Mouse (Mus musculus) erythroblast, adult 5-6 weeks (primary cell): ENCODE results near the gene Rpgrip1l. TPM values are rescaled to one million over a fixed set of nuclear protein-coding genes. Genes with fewer than 3 reads are reported as not detected.

ENCODE experiments used
- ATAC-seq: replicated peaks from 2 replicates; pipeline ENCODE4 v1.8.0; 2016; ENCODE audit warnings: moderate number of reproducible peaks, mild to moderate bottlenecking, moderate TSS enrichment, inconsistent platforms; ENCODE audit not compliant: poor library complexity, low FRiP score, severe bottlenecking
- total RNA-seq, 2 experiments: library from RNA; stranded (forward) in 1 of 2; stranded (reverse) in 1 of 2; fragments of 150-400 nt in 1 of 2; fragments of 200-764, 138-1000 nt in 1 of 2; gene quantifications; 2 replicates each; pipeline versions ENCODE4 v1.2.3 to v1.2.4; 2015 to 2017; ENCODE audit warnings: low replicate concordance in 2 of 2

Gene Rpgrip1l
- total RNA-seq, 2 experiments from 2014 or later, result 2.9 to 6.6 TPM

- no peak for ATAC-seq
Observed at GRCm38 (mm10) chr8:91218271-91218670, 94.8 kb downstream of the Rpgrip1l start.

- ATAC-seq, result no peak
Observed at GRCm38 (mm10) chr8:91217062-91217905, 95.8 kb downstream of the Rpgrip1l start.

GRCm38 (mm10) chr8:91214287-91214686 lies 98.8 kb downstream of the Rpgrip1l start:
- ATAC-seq, result no peak

DNA sequence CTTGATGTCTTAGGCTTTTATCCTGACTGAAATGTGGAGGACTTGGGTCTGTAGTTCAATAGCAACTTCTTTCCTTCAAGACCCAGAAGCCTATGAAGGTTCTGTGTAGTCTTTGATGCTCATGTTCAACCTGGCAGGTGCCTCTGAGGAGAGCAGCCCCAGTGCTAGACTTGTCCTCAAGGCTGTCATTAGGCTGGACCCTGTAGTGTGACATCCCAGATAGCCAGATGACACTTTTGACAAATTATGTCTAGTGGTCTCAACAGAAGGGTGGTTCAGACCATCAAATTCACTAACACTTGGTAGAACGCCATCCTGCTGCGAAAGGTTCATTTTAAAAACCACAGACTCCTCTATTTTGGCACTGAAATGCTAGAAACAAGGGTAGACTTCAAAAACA lies 100.1 kb downstream of the Rpgrip1l start:
- no peak for ATAC-seq

DNA sequence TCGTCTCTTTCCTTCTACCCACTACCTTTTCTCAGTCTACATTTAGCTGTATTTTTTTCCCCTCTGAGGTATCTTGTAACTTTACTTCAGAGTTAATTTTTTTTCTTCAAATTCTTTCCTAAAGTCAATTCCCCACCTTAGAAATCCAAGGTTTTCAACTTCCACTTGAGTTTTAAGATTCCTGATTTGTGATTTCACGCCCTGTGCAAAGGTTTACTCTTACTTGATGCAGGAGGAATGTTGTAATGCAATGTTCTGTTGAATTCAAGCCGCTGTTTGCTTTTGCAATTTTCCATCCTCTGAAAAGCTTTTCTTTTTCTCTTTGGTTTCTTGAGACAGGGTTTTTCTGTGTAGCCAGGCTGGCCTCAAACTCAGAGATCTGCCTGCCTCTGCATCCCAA lies 103.4 kb downstream of the Rpgrip1l start:
- ATAC-seq, result no peak

GRCm38 (mm10) chr8:91207676-91208075 lies 105.4 kb downstream of the Rpgrip1l start:
- ATAC-seq, result no peak

DNA sequence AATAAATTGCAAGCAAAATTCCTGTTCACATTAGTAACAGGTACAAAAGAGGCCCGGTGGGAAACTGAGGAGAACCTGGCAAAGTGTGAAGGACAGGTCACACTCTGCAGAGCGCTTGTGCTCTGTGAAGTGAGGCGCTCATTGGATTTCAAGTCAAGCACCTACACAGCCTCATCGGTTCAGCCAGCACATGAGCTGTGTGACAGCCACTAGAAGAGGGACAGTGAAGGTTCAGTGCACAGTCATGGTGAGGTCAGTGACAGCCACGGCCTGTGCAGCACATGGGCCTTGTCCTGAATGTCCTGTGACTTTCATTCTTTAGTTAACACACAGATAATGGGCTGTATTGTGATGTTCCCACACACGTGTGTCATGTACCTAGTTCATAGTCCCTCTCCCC lies 107.2 kb downstream of the Rpgrip1l start:
- no peak for ATAC-seq

- no peak for ATAC-seq
Observed at GRCm38 (mm10) chr8:91201184-91201583, 111.9 kb downstream of the Rpgrip1l start.

GRCm38 (mm10) chr8:91199876-91200275 lies 113.2 kb downstream of the Rpgrip1l start, which contains the start of gene Aktip:
Gene Aktip (minus strand): TSS chr8:91199976.
- no peak for ATAC-seq

DNA sequence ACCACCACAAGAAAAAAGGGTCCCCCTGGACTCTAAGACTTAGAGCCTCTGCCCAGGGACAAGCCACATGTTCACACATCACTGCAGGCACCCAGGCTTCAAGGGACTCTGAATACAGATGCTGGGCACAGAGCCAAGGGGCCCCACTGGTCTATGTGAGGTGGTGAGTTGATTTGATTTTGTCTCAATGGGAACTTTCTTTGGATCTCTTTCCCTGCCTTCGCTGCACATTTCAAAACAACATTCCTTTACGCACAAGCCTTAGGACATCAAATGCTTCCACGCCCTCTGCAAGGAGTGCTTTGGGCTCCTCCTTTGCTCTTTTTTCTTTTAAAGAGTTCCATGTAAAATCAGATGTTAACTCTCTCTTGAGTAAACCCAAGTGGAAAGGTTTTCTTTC lies 115.0 kb downstream of the Rpgrip1l start:
- ATAC-seq, result no peak

DNA sequence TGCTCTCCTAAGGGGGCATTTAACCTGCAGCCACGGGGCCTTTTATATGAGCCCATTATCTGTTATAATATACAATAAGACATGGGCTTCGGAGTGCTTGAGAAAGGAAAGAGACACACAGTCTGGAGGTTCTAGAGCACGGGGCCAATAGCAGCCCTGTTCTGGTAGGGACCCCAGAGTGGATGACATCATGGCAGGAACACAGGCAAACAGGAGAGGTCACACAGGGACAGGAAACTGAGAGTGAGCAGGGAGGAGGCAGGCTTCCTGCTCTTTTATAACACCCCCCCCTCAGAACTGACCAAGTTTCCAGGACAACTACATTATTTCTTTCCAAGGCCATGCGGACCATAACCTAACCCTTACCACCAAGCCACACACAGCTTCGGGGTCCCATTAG lies 115.8 kb downstream of the Rpgrip1l start:
- ATAC-seq, result no peak

DNA sequence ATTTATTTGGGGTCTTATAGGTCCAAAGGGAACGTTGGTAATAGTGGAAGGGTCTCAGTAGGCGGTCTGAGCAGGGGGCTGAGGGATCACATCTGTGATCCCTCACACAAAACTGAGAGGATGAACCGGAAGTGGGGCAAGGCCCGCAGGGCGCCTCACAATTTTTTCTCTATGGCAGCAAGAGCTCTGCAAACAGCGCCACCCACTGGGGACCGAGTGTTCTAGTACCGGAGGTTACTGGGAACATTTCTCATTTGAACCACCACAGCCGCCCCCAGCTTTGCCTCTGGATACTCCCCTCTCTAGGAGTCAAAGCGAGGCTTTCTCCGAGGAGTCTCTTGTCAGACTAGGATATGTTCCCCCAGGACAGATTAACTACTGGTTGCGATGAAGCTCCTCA lies 116.4 kb downstream of the Rpgrip1l start:
- ATAC-seq, result no peak

GRCm38 (mm10) chr8:91194081-91194480 lies 119.0 kb downstream of the Rpgrip1l start:
- no peak for ATAC-seq

DNA sequence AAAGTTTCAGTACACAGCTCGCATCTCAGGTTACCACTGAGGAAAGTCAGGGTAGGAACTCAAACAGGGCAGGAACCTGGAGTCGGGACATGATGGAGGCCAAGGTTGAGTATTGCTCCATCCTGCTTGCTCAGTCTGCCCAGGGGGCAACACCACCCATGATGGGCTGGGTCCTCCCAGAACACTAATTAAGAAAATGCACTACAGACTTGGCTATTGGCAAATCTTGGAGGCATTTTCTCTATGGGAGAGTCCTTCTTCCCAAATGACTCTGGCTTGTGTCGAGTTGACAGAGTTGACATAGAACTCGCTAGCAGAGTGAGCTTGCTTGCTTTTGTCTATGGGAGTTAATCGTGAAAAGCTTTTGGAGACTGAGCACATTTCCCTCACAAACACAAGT lies 120.1 kb downstream of the Rpgrip1l start:
- ATAC-seq, result no peak

- no peak for ATAC-seq
Observed at GRCm38 (mm10) chr8:91190816-91191340, 122.2 kb downstream of the Rpgrip1l start.

DNA sequence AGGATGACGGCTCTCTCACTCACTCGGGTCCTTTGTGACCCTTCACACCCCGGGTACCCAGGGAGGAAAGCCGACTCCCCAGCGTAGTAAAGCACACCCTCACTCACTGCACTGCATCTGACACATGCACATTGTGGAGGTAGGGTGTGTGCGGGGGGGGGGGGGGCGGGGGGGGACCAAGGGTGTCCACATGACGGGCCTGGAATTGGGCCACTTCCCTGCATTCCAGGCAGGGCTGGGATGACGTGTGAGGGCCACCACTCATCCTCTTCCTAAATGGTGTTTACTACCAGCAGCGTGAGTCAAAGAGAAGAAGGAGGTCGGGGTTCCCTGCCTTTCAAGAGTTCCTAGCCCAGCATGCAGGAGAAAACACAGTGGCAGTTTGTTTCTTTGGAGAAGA lies 124.9 kb downstream of the Rpgrip1l start:
- no peak for ATAC-seq

- ATAC-seq, result no peak
Observed at GRCm38 (mm10) chr8:91186372-91186771, 126.7 kb downstream of the Rpgrip1l start.

DNA sequence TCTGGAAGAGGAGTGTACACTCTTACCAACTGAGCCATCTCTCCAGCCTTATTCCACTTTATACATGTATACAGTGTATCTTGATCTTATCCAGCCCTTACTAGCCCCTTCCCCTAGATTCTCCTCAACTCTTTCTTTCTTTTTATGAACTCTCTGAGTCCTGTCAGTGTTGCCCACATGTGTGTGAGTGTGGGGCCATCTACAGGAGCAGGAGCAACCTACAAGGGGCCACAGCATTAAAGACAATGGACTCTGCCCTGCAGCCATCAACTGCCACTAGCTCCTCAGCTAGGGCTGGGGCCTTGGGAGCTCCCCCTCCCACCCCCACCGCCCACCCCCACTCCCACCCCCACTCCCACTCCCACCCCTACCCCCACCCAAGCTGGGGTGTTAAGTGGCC lies 135.4 kb downstream of the Rpgrip1l start:
- no peak for ATAC-seq

DNA sequence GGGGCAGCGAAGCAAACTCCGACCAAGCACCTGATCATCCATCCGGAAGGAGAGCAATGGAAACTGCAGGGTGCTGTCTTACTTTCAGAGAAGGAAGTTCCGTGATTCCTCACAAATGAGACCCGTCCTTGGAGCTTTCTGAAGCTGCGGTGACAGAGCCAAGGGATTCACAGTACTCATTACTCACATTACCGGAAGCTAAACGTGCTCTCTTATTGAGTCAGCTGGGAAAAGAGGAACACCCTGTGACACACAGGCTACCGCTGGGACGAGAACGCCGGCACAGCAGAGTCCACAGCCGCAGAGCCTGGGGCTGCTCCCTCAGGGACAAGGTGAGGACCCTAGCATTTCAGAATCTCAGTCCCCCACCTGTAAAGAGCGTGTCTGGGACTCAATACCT lies 136.9 kb downstream of the Rpgrip1l start:
- ATAC-seq, result no peak

GRCm38 (mm10) chr8:91171605-91172004 lies 141.5 kb downstream of the Rpgrip1l start:
- no peak for ATAC-seq

DNA sequence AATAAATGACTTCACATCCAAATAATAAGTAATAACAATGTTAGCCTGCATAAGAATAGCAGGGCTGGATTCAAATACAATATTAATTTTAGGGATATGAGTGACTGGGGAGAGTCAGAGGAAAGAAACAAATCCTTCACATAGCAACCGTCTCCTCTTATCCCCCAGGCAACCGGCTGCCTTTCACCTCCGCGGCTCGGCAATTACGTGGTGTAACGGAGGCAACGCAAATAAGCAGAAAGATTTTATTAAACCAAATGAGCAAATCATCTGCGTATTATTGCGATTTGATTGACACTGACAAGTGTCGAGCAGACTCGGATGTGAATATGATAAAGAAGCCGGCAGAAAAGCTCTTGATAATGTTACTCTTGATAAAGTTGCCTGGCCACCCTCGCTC lies 142.1 kb downstream of the Rpgrip1l start:
- ATAC-seq, result no peak

- ATAC-seq, result no peak
Observed at GRCm38 (mm10) chr8:91170152-91170551, 142.9 kb downstream of the Rpgrip1l start.
